Mouse (Mus musculus): ENCODE measurements around the gene Per1.

Per1 gene

DNA sequence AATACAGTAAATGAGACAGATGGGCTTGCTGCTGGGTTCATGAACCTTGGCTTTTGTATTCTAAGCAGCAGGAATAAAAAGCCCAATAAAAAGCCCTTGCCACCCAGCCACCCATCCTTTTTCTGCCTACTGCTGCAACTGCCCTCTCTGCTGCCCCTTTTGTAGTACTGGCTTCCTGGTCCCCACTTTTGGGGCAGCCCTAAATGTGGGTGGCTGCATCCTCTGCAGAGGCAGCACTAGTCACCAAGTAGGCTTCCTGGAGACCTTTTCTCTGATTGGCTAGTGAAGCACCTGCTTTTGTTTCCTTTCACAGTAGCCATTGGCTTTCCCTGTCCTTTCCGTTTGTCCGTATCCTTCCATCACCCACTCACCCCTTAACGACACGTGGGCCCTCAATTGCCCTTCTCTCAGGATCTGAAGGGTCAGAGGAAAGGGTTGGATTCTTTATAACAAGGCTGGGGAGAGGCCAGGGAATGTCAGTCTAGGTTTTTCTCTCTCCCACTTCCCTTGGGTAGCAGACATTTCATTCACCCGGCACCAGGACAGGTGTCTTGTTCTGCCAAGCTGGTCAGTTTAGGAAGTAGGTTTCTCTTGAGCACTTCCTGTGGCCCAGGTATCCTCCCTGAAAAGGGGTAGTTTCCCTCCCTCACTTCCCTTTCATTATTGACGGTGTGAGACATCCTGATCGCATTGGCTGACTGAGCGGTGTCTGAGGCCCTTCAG, 3.2 kb downstream of the Per1 start:
- no peak for DNase-seq (ENCODE audit: extremely low read depth, insufficient read length, low spot score)

DNA sequence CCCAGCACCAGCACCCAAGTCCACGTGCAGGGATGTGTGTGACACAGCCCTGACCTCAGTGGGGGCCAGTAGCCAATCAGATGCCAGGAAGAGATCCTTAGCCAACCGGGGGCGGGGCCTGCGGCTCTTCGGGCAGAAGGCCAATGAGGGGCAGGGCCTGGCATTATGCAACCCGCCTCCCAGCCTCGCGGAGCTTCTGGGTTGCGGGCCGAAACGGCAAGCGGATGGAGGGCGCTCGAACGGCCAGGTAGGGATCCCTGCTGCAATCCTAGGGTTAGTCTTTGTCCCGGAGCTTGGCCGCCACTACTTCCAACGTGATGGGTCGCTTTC, 3.7 kb downstream of the Per1 start:
- DNase-seq (ENCODE audit: extremely low read depth, insufficient read length, low spot score): peak; percentile 98

DNA sequence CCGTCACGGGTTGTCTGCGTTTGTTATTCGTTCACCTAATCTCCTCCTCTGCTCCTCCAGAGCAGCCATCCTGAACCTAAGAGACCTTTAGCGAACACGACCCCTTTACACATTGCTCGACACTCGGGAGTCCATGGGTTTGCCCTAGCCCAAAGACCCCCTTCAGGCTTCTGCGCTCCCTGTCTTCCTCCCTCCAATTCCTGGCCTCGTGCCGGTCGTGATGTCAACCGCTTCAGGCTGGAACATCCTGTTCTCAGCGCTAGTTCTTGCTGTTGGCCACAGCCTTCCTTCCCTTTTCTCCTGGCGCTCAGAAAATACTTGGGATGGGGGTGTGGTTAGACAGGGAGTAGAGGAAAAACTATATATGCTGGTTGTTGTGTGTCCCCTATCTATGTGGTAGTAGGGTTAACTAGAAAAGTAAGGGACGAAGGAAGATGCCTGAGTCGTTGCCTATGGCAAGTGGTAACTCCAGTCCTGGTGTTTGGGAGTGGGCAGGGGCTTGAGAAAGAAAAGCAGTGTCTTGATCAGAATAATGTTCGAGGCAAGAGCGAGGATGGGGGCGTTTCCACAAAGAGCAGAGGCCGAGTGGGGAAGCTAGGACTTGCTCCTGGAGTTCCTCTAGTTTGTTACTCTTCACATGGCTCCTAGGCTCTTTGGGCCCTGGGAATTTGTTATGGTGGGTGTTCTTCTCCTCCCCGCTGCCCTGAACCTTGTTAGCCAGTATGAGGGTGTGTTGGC, 4.3 kb downstream of the Per1 start:
- no peak for DNase-seq (ENCODE audit: extremely low read depth, insufficient read length, low spot score)

DNA sequence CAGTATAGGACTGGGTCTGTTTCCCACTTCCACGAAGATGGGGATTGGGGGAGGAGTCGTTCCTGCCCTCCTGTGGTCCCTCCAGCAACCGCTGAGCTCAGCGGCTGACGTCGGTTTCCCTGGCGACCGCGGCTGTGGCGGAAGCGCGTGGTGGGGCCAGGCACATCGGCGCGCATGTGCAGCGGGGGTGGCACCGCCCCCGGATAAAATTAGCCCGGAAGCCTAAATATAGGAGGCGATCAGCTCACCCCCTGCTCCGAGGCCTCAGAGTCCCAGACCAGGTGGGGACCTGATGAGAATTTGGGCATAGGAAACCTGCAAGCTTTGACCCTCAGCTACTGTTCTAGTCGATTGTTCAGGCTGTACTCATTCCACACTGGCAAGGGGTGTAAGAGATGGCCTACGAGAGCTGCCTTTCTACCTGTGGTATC, 4.9 kb downstream of the Per1 start:
- DNase-seq (ENCODE audit: extremely low read depth, insufficient read length, low spot score): peak; percentile 91

DNA sequence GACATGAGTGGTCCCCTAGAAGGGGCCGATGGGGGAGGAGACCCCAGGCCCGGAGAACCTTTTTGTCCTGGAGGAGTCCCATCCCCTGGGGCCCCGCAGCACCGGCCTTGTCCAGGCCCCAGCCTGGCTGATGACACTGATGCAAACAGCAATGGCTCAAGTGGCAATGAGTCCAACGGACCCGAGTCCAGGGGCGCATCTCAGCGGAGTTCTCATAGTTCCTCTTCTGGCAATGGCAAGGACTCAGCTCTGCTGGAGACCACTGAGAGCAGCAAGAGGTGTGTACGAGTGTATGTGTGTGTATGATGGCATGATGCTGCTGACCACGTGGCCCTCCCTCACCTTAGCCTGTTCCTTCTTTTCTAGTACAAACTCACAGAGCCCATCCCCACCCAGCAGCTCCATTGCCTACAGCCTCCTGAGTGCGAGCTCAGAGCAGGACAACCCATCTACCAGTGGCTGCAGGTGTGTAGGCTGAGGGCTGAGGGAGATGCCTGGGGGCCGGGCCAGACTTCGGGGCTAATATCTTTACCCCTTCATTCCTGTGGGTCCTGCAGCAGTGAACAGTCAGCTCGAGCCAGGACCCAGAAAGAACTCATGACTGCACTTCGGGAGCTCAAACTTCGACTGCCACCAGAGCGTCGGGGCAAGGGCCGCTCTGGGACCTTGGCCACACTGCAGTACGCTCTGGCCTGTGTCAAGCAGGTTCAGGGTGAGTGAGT, 5.8 kb downstream of the Per1 start:
- no peak for DNase-seq (ENCODE audit: extremely low read depth, insufficient read length, low spot score)

DNA sequence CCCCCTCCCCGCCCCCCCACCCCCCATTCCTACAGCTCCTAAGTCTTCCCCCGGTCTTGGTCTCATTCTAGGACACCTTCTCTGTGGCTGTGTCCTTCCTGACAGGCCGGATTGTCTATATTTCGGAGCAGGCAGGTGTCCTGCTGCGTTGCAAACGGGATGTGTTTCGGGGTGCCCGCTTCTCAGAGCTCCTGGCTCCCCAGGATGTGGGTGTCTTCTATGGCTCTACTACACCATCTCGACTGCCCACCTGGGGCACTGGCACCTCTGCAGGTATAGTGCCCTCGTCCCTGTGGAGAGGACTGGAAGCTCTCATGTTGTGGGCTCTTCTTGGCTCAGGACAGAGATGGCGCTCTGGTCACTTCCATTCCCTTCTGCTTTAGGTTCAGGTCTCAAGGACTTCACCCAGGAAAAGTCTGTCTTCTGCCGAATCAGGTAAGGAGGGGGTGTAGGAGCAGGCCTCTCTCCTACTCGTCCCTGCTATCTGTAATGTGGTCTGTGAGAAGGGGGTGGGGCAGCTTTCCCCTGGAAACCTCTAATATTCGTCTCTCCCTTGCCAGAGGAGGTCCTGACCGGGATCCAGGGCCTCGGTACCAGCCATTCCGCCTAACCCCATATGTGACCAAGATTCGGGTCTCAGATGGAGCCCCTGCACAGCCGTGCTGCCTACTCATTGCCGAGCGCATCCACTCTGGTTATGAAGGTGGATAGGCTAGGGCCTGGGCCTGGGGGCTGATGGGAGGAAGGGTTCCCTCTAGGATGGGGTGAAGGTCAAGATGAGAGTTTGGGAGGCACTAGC, 6.8 kb downstream of the Per1 start:
- DNase-seq (ENCODE audit: extremely low read depth, insufficient read length, low spot score): no peak

DNA sequence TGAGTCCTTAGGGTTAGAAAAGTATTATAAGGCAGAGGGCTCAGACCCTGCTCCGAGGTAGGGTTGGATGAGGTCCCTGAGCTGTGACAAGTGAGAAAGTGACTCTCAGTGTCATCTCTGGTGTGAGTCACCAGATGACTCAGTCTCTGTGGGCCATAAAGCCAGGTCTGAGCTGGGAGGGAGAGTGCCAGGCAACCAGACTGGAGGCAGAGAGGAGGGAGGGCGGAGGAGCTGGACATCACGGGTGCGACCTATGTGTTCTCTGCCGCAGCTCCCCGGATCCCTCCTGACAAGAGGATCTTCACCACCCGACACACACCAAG, 7.3 kb downstream of the Per1 start:
- peak; percentile 72 for DNase-seq (ENCODE audit: extremely low read depth, insufficient read length, low spot score)

DNA sequence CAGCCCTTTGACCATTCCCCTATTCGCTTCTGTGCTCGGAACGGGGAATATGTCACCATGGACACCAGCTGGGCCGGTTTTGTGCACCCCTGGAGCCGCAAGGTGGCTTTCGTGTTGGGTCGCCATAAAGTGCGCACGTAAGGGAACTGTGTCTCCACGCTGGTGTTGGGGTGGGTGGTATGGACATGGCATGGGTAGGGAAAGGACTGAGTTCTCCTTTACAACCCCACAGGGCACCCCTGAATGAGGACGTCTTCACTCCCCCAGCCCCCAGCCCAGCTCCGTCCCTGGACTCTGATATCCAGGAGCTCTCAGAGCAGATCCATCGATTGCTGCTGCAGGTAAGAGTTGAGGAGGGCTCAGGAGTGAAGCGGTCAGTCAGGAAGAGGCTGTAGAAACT, 8.1 kb downstream of the Per1 start:
- no peak for DNase-seq (ENCODE audit: extremely low read depth, insufficient read length, low spot score)

DNA sequence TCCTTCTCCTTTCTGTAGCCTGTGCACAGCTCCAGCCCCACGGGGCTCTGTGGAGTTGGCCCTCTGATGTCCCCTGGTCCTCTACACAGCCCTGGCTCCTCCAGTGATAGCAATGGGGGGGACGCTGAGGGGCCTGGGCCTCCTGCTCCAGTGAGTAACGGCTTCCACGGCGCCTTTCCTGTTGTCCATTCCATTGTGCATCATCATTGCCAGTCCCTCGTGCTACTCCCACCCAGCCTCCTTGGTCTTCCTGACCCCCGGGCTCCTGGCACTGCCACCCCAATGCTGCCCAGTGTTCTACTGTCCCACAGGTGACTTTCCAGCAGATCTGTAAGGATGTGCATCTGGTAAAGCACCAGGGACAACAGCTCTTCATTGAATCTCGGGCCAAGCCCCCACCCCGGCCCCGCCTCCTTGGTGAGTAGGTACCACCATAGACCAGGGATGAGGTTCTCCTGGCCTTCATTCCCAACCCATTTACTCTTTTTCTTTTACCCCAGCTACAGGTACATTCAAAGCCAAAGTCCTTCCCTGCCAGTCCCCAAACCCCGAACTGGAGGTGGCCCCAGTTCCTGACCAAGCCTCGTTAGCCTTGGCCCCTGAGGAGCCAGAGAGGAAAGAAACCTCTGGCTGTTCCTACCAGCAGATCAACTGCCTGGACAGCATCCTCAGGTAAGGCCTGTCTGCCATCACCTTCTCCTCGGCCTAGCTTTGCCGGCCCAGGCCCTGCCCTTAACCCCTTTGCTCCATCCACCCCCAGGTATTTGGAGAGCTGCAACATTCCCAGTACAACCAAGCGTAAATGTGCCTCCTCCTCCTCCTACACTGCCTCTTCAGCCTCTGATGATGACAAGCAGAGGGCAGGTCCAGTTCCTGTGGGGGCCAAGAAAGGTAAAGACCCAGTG, 8.8 kb downstream of the Per1 start:
- DNase-seq (ENCODE audit: extremely low read depth, insufficient read length, low spot score): no peak

DNA sequence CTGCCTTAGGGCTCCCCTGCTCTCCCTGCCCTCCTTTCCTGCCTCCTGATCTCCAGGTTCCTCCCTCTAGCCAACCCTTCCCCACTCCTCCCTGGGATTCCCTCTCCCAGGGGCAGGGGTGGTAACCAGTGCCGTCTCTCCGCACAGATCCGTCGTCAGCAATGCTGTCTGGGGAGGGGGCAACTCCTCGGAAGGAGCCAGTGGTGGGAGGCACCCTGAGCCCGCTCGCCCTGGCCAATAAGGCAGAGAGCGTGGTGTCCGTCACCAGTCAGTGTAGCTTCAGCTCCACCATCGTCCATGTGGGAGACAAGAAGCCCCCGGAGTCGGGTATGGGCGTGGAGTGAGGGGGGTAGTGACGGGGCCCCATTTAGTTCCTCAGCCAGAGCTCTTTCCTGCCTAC, 9.5 kb downstream of the Per1 start:
- DNase-seq (ENCODE audit: extremely low read depth, insufficient read length, low spot score): no peak

DNA sequence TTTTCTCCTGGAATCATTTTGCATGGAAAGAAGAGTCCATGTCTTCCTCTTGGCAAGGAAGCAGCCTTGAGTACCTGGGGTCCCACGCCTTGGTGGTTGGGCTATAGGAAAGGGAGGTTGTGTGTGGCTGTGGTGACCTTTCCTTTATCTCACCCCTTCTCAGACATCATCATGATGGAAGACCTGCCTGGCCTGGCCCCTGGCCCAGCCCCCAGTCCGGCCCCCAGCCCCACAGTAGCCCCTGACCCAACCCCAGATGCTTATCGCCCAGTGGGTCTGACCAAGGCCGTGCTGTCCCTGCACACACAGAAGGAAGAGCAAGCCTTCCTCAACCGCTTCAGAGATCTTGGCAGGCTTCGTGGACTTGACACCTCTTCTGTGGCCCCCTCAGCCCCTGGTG, 10.2 kb downstream of the Per1 start:
- DNase-seq (ENCODE audit: extremely low read depth, insufficient read length, low spot score): no peak

DNA sequence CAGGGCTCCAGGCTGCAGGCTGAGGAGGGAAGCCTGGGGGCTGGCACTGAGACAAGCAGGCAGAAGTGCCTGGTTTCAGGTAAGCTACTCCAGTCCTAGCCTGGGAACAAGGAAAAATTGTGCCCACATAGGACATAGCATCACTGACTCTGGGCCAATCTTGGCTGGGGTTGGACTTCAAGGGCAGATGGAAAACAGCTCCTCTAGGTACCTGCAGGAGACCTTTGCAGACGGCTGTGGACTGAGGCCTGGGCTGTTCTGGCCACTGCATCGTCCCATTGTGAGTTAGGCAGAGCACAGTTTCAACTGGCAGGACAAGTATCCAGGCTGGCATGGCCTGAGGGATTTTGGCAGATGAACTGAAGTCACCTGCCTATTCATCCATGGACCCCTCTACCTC, 10.8 kb downstream of the Per1 start:
- DNase-seq (ENCODE audit: extremely low read depth, insufficient read length, low spot score): no peak

DNA sequence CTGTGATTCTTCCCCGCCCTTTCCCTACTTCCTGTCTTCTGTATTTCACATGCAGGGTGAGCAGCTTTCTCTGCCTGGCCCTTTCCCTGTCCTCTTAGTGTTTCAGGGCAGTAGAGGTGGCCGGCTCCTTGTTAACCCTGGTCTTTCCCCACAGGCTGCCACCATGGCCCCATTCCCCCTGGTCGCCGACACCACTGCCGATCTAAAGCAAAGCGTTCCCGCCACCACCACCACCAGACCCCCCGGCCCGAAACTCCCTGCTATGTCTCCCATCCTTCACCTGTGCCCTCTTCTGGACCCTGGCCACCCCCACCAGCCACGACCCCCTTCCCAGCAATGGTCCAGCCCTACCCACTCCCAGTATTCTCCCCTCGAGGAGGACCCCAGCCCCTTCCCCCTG, 11.3 kb downstream of the Per1 start:
- DNase-seq (ENCODE audit: extremely low read depth, insufficient read length, low spot score): no peak

DNA sequence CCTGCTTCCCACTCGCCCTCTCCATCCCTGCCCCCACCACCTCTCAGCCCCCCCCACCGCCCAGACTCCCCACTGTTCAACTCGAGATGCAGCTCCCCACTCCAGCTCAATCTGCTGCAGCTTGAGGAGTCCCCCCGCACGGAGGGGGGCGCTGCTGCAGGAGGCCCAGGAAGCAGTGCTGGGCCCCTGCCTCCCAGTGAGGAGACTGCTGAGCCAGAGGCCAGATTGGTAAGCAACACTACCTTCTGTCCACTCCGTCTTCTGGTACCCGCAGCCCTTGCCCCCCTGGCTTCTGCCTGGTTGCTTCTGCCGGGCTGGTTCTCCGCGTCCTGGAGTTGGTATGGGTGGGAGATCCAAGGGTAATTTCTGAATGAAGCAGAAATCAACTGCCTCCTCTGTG, 11.8 kb downstream of the Per1 start:
- DNase-seq (ENCODE audit: extremely low read depth, insufficient read length, low spot score): no peak

DNA sequence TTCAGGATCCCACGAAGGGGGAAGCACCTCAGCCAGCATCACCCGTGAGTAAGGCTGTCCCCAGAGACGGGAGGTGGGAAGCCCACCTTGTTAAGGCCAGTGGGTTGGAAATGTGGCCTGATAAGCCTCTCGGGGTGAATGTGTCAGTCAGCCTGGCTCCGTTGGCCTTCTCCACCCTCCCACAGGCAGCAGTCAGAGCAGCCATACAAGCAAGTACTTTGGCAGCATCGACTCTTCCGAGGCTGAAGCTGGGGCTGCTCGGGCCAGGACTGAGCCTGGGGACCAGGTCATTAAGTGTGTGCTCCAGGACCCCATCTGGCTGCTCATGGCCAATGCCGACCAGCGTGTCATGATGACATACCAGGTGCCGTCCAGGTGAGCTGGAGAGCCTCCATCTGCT, 12.7 kb downstream of the Per1 start:
- DNase-seq (ENCODE audit: extremely low read depth, insufficient read length, low spot score): no peak

DNA sequence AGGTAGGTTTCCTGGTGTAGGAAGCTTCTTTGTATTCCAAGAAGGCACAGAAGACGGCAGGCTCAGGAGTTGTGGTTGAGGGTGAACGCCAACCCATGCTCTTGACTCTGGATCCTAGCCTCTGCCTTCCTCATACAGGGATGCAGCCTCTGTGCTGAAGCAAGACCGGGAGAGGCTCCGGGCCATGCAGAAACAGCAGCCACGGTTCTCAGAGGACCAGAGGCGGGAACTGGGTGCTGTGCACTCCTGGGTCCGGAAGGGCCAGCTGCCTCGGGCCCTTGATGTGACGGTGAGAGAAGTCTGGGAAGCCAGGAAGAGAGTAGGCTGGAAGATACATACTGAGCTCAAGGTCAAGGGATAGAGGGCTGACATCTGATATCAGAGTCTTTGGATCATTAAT, 13.2 kb downstream of the Per1 start:
- DNase-seq (ENCODE audit: extremely low read depth, insufficient read length, low spot score): no peak

DNA sequence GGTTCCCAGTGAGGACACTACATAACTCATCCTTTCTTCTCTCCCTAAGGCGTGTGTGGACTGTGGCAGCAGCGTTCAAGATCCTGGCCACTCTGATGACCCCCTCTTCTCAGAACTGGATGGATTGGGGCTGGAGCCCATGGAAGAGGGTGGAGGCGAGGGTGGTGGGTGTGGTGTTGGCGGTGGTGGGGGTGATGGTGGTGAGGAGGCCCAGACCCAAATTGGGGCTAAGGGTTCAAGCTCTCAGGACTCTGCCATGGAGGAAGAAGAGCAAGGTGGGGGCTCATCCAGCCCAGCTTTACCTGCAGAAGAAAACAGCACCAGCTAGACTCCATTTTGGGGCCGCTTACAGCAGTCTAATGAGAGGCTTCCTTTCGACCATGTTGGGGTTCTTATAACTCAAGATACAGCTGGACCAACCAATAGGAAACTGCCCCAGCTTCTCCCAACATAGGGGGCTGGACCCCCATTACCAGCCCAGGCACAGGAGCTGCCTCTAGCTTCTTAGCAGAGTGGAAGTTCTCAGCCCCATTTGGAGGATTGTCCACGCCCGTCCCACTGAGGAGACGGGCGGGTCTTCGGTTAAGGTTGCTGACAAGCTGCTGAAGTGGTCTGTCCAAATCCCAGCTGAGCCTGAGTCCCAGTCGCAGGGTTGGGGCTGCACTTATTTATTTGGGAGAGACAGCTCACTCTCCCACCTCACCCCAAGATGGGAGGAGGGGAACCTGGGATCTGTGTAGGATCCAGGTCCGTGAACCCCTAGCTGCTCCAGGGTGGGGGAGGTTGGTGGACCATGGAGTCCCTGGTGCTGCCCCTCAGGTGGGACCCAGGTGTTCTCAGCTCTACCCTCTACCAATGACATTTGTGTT, 14.2 kb downstream of the Per1 start:
- no peak for DNase-seq (ENCODE audit: extremely low read depth, insufficient read length, low spot score)

DNA sequence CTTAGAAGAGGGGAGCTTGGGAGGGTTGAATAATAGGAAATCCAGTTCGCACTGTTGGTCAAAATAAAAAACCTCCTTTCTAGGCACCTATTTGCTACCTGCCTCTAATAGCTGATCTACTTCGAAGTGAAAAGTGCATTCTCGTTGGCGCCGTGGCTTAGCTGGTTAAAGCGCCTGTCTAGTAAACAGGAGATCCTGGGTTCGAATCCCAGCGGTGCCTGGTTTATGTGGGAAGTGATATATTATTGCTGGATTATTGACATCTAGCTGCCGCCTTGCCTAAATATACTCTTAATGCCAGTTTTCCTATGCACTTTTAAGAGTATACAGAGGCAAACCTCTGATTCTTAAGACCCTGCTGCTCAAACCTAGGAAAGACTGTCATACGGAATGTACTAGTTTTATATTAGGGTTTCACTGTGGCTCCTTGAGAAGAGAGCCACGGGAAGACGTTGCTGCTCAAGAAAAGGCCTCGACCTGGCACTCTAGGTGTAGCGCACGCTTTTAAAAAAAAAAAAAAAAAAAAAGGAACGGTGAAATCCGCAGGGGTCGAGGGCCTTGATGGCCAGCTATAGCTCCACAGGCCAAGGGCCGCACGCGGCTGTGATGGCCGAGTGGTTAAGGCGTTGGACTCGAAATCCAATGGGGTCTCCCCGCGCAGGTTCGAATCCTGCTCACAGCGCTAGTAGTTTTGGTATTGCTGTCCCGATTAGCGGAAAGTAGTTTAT, 15.5 kb downstream of the Per1 start:
- peak; percentile 86 for DNase-seq (ENCODE audit: extremely low read depth, insufficient read length, low spot score)
